ENCODE assay signal across 30 mouse cellular contexts in the genomic region with DNA sequence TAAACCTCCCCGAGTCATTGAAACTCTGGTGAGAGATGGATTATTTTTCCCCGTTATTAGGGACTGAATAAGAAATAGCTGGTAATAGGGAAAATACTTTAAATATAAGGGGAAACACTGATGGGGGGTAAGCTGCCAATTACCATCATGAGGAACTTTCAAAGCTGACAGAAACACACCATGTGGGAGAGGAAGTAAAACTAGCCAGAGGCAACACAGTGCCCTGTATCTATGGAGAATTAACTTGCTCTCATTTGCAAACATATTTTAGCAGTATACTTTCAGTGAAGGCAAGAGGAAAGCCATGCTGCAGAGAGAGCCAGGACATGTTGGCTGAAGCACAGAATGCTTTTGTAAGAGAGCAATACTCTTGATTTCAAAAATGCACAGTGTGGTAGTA. TPM values are rescaled to one million over a fixed set of nuclear protein-coding genes. Genes with fewer than 3 reads are reported as not detected.
DNase-seq lines count a peak whose midpoint lies in the region; ATAC-seq and TF ChIP-seq lines count a peak whose summit lies in the region.
"Had no signal": no experiment of that assay in that cellular context is flagged by ENCODE, and none has a peak within 500 bp of the region (broad histone marks: within the 10 kb centered on the region; RNA-seq: fewer than 3 reads in every experiment).

No protein-coding gene starts in this region.

- H3K4me3 ChIP-seq in forebrain, embryonic 14.5 days (ENCODE audit: low read depth, low read length), result no peak overlapping the region
- no peak overlapping the region for H3K4me3 ChIP-seq in forebrain, embryonic 10.5 days
- no peak overlapping the region for H3K4me3 ChIP-seq in midbrain, embryonic 15.5 days
- no peak overlapping the region for H3K4me3 ChIP-seq in midbrain, embryonic 11.5 days (ENCODE audit: low read depth, low read length)
- no peak overlapping the region for H3K4me3 ChIP-seq in forebrain, postnatal 0 days (ENCODE audit: low read depth, low read length)
- H3K4me3 ChIP-seq: embryonic facial prominence, embryonic 10.5 days; embryonic facial prominence, embryonic 15.5 days; gastrocnemius, adult 2 months; heart, adult 2 months; heart, embryonic 12.5 days; hindbrain, embryonic 13.5 days; limb, embryonic 12.5 days; liver, embryonic 15.5 days had no signal

- 0 out of 2 replicates have a peak, but pooled peaks cover 3% of the 10 kb centered on the region for H3K4me1 ChIP-seq in forebrain, embryonic 14.5 days (ENCODE audit: control insufficient read depth, insufficient read depth, low read length)
- H3K4me1 ChIP-seq in forebrain, embryonic 10.5 days, result no peaks in the 10 kb centered on the region
- peaks cover 10% of the 10 kb centered on the region for H3K4me1 ChIP-seq in midbrain, embryonic 15.5 days
- H3K4me1 ChIP-seq in midbrain, embryonic 11.5 days (ENCODE audit: control insufficient read depth, insufficient read depth, low read length), result no peaks in the 10 kb centered on the region
- 0 out of 2 replicates have a peak, but pooled peaks cover 4% of the 10 kb centered on the region for H3K4me1 ChIP-seq in forebrain, postnatal 0 days (ENCODE audit: insufficient read depth)
- H3K4me1 ChIP-seq: embryonic facial prominence, embryonic 10.5 days; embryonic facial prominence, embryonic 15.5 days; heart, embryonic 12.5 days; hindbrain, embryonic 13.5 days; limb, embryonic 12.5 days; liver, embryonic 15.5 days had no signal

- no peaks in the 10 kb centered on the region for H3K36me3 ChIP-seq in forebrain, embryonic 14.5 days (ENCODE audit: control insufficient read depth, insufficient read depth, low read length)
- H3K36me3 ChIP-seq in forebrain, embryonic 10.5 days (replicated peaks), result no peaks in the 10 kb centered on the region
- H3K36me3 ChIP-seq in midbrain, embryonic 15.5 days (replicated peaks), result no peaks in the 10 kb centered on the region
- no peaks in the 10 kb centered on the region for H3K36me3 ChIP-seq in midbrain, embryonic 11.5 days (ENCODE audit: control insufficient read depth, insufficient read depth, low read length)
- H3K36me3 ChIP-seq in forebrain, postnatal 0 days (ENCODE audit: insufficient read depth), result no peaks in the 10 kb centered on the region
- H3K36me3 ChIP-seq: embryonic facial prominence, embryonic 10.5 days; embryonic facial prominence, embryonic 15.5 days; heart, embryonic 12.5 days; hindbrain, embryonic 13.5 days; limb, embryonic 12.5 days; liver, embryonic 15.5 days had no signal

- H3K9ac ChIP-seq in forebrain, embryonic 14.5 days (ENCODE audit: low read length), result no peak overlapping the region
- no peak overlapping the region for H3K9ac ChIP-seq in midbrain, embryonic 15.5 days
- H3K9ac ChIP-seq in midbrain, embryonic 11.5 days (ENCODE audit: low read length), result no peak overlapping the region
- H3K9ac ChIP-seq in forebrain, postnatal 0 days, result no peak overlapping the region
- H3K9ac ChIP-seq: embryonic facial prominence, embryonic 15.5 days; heart, embryonic 12.5 days; hindbrain, embryonic 13.5 days; limb, embryonic 12.5 days; liver, embryonic 15.5 days; lung, embryonic 14.5 days had no signal

- 29% methylated on average over 2 of the region's 2 CpGs for WGBS in forebrain, embryonic 14.5 days
- 83% methylated on average over 2 of the region's 2 CpGs for WGBS in forebrain, embryonic 10.5 days
- 37% methylated on average over 2 of the region's 2 CpGs for WGBS in midbrain, embryonic 15.5 days
- 82% methylated on average over 2 of the region's 2 CpGs for WGBS in midbrain, embryonic 11.5 days
- 18% methylated on average over 2 of the region's 2 CpGs for WGBS in forebrain, postnatal 0 days

- DNase-seq in forebrain, embryonic 14.5 days (ENCODE audit: low spot score), result no peak
- DNase-seq in forebrain, embryonic 10.5 days (ENCODE audit: extremely low spot score, low spot score), result no peak
- DNase-seq in midbrain, embryonic 11.5 days (ENCODE audit: low spot score, missing footprints), result no peak
- peak; percentile 6 for DNase-seq in forebrain, postnatal 0 days
- no peak for DNase-seq in yolk sac, embryonic 10.5 days (ENCODE audit: low spot score)
- DNase-seq in retina, postnatal 1 day, result no peak
- DNase-seq: adrenal gland, adult 2 months; adrenal gland, postnatal 36 days; cerebellum, adult 8-10 months; cerebellum, postnatal 25 days; gastrocnemius, adult 2 months; gastrocnemius, postnatal 36 days; heart, adult 2 months; heart, postnatal 4 days; kidney, adult 9 months; kidney, postnatal 10 days; lung, embryonic 14.5 days; lung, postnatal 14 days; spleen, adult 18-20 months; thymus, postnatal 14 days had no signal

- H3K9me3 ChIP-seq in forebrain, embryonic 14.5 days (replicated peaks; ENCODE audit: control insufficient read depth, low read length), result no peaks in the 10 kb centered on the region
- no peaks in the 10 kb centered on the region for H3K9me3 ChIP-seq in forebrain, embryonic 10.5 days
- no peaks in the 10 kb centered on the region for H3K9me3 ChIP-seq in midbrain, embryonic 15.5 days
- no peaks in the 10 kb centered on the region for H3K9me3 ChIP-seq in midbrain, embryonic 11.5 days (ENCODE audit: control insufficient read depth, low read length)
- no peaks in the 10 kb centered on the region for H3K9me3 ChIP-seq in forebrain, postnatal 0 days (ENCODE audit: low read length)
- H3K9me3 ChIP-seq: embryonic facial prominence, embryonic 10.5 days; embryonic facial prominence, embryonic 15.5 days; heart, embryonic 12.5 days; hindbrain, embryonic 13.5 days; limb, embryonic 12.5 days; liver, embryonic 15.5 days had no signal

- H3K4me2 ChIP-seq in forebrain, embryonic 14.5 days (ENCODE audit: low read length), result no peak overlapping the region
- H3K4me2 ChIP-seq in midbrain, embryonic 15.5 days, result no peak overlapping the region; the same call in 1 of the 2 replicates
- no peak overlapping the region for H3K4me2 ChIP-seq in midbrain, embryonic 11.5 days
- no peak overlapping the region for H3K4me2 ChIP-seq in forebrain, postnatal 0 days (ENCODE audit: low read depth)
- H3K4me2 ChIP-seq: embryonic facial prominence, embryonic 15.5 days; heart, embryonic 12.5 days; hindbrain, embryonic 13.5 days; limb, embryonic 12.5 days; liver, embryonic 15.5 days; lung, embryonic 14.5 days had no signal

- no peak for TF ChIP-seq CTCF in forebrain, postnatal 0 days (IDR thresholded peaks at IDR 0.05; ENCODE audit: low read depth)

- no peak overlapping the region for H3K27ac ChIP-seq in forebrain, embryonic 14.5 days (ENCODE audit: low read depth, low read length)
- H3K27ac ChIP-seq in forebrain, embryonic 10.5 days, result no peak overlapping the region
- no peak overlapping the region; the same call in 1 of the 2 replicates for H3K27ac ChIP-seq in midbrain, embryonic 15.5 days
- H3K27ac ChIP-seq in midbrain, embryonic 11.5 days (ENCODE audit: low read depth, low read length), result no peak overlapping the region
- H3K27ac ChIP-seq in forebrain, postnatal 0 days (ENCODE audit: low read depth, low read length), result no peak overlapping the region
- H3K27ac ChIP-seq: embryonic facial prominence, embryonic 10.5 days; embryonic facial prominence, embryonic 15.5 days; gastrocnemius, adult 2 months; heart, adult 2 months; hindbrain, embryonic 13.5 days; limb, embryonic 12.5 days; liver, embryonic 15.5 days had no signal

- ATAC-seq in forebrain, embryonic 14.5 days, result peak; percentile 32; the same call in 1 of the 2 replicates
- peak; percentile 81 for ATAC-seq in midbrain, embryonic 15.5 days (replicated peaks)
- ATAC-seq in midbrain, embryonic 11.5 days (ENCODE audit: low FRiP score), result no peak
- ATAC-seq in forebrain, postnatal 0 days, result peak; percentile 36; the same call in 1 of the 2 replicates
- ATAC-seq: intestine, postnatal 0 days had no signal

- no peaks in the 10 kb centered on the region for H3K27me3 ChIP-seq in forebrain, embryonic 14.5 days (replicated peaks; ENCODE audit: control insufficient read depth, insufficient read depth, low read length)
- H3K27me3 ChIP-seq in forebrain, embryonic 10.5 days (ENCODE audit: poor library complexity, severe bottlenecking), result no peaks in the 10 kb centered on the region
- H3K27me3 ChIP-seq in midbrain, embryonic 15.5 days (replicated peaks), result no peaks in the 10 kb centered on the region
- H3K27me3 ChIP-seq in midbrain, embryonic 11.5 days (ENCODE audit: control insufficient read depth, insufficient read depth, low read length), result no peaks in the 10 kb centered on the region
- no peaks in the 10 kb centered on the region for H3K27me3 ChIP-seq in forebrain, postnatal 0 days (ENCODE audit: insufficient read depth, low read length)
- H3K27me3 ChIP-seq: embryonic facial prominence, embryonic 15.5 days; heart, embryonic 12.5 days; hindbrain, embryonic 13.5 days; limb, embryonic 12.5 days; liver, embryonic 15.5 days had no signal

RNA-seq across cellular contexts. Expression of gene Thsd7b, which starts 51.7 kb away (rescaled TPM):
- 5.7 TPM in 2 replicates for polyA plus RNA-seq in forebrain, embryonic 14.5 days (2014; fragmentation: Nextera tagmentation; extraction: Ambion mirVana)
- 1.3 and 1.5 TPM in 2 replicates for polyA plus RNA-seq in forebrain, embryonic 10.5 days (2016; fragmentation: Nextera tagmentation; extraction: Ambion mirVana)
- polyA plus RNA-seq in midbrain, embryonic 15.5 days (2015; fragmentation: Nextera tagmentation; extraction: Ambion mirVana), result 10.6 and 14.3 TPM in 2 replicates
- 3.1 and 3.3 TPM in 2 replicates for polyA plus RNA-seq in midbrain, embryonic 11.5 days (2014; fragmentation: Nextera tagmentation; extraction: Ambion mirVana)
- total RNA-seq in forebrain, postnatal 0 days (2014; rRNA removed), result 12.2 and 19.9 TPM in 2 replicates
- polyA plus RNA-seq in forebrain, postnatal 0 days (2015; fragmentation: Nextera tagmentation; extraction: Ambion mirVana), result 5.2 and 8.0 TPM in 2 replicates
- total RNA-seq: liver, adult 2 months; neutrophil, adult 5-6 weeks had no signal
- polyA plus RNA-seq: liver, adult 2 months had no signal
